Mouse (Mus musculus): Measurements from ENCODE around the gene Il16. TPM values are rescaled to one million over a fixed set of nuclear protein-coding genes. Genes with fewer than 3 reads are reported as not detected.

Gene Il16
- polyA plus RNA-seq, 1 experiment = 70.7 TPM

- Histone ChIP-seq H3K27me3 (ENCODE audit: control insufficient read depth, insufficient read depth, low read length) (no peaks in the 10 kb centered on the region), H3K36me3 (ENCODE audit: control insufficient read depth, insufficient read depth, low read length) (peaks cover 56% of the 10 kb centered on the region), H3K27ac (ENCODE audit: insufficient read depth, low read length) (peak overlapping the region; percentile 96), H3K4me1 (ENCODE audit: control insufficient read depth, insufficient read depth, insufficient read length) (peaks cover 36% of the 10 kb centered on the region; the same call in 1 of the 2 replicates), H3K4me3 (ENCODE audit: extremely low read depth, insufficient read depth, insufficient read length) (peak overlapping the region; percentile 42)
- TF ChIP-seq CTCF (IDR thresholded peaks at IDR 0.05; ENCODE audit: extremely low read depth, insufficient read depth, insufficient read length, insufficient replicate concordance) = no peak
- TF ChIP-seq POLR2A (IDR thresholded peaks at IDR 0.05; ENCODE audit: low read depth, low read length) = peak; percentile 31; the same call in 1 of the 2 replicates
- WGBS = 7% methylated on average over 5 of the region's 5 CpGs
- DNase-seq (ENCODE audit: low read depth in 1 of 2, low spot score in 2 of 2) = peak in 1 of 2 experiments; percentile 60
Measured at GRCm38 (mm10) chr7:83650638-83651037, 94.9 kb downstream of the Il16 start.

- TF ChIP-seq POLR2A (IDR thresholded peaks at IDR 0.05; ENCODE audit: low read depth, low read length) (no peak), CTCF (IDR thresholded peaks at IDR 0.05; ENCODE audit: extremely low read depth, insufficient read depth, insufficient read length, insufficient replicate concordance) (no peak)
- H3K4me3 ChIP-seq (ENCODE audit: extremely low read depth, insufficient read depth, insufficient read length) = peak overlapping the region; percentile 27; the same call in 1 of the 2 replicates
- H3K27ac ChIP-seq (ENCODE audit: insufficient read depth, low read length) = peak overlapping the region; percentile 96
- H3K27me3 ChIP-seq (ENCODE audit: control insufficient read depth, insufficient read depth, low read length) = no peaks in the 10 kb centered on the region
- WGBS = 37% methylated on average over 7 of the region's 7 CpGs
- peak in 1 of 2 experiments; percentile 44 for DNase-seq (ENCODE audit: low read depth in 1 of 2, low spot score in 2 of 2)
- peaks cover 45% of the 10 kb centered on the region for H3K4me1 ChIP-seq (ENCODE audit: control insufficient read depth, insufficient read depth, insufficient read length)
- H3K36me3 ChIP-seq (ENCODE audit: control insufficient read depth, insufficient read depth, low read length) = peaks cover 71% of the 10 kb centered on the region
Measured at GRCm38 (mm10) chr7:83648807-83649206, 96.7 kb downstream of the Il16 start.

GRCm38 (mm10) chr7:83645476-83645875 is 100.0 kb downstream of the Il16 start:
- no peak for TF ChIP-seq CTCF (IDR thresholded peaks at IDR 0.05; ENCODE audit: extremely low read depth, insufficient read depth, insufficient read length, insufficient replicate concordance)
- TF ChIP-seq POLR2A (IDR thresholded peaks at IDR 0.05; ENCODE audit: low read depth, low read length) = no peak
- peak; percentile 79 to 82 for DNase-seq (ENCODE audit: low read depth in 1 of 2, low spot score in 2 of 2)
- 22% methylated on average over 5 of the region's 5 CpGs for WGBS
- Histone ChIP-seq H3K27me3 (ENCODE audit: control insufficient read depth, insufficient read depth, low read length) (no peaks in the 10 kb centered on the region), H3K4me1 (ENCODE audit: control insufficient read depth, insufficient read depth, insufficient read length) (peaks cover 57% of the 10 kb centered on the region), H3K4me3 (ENCODE audit: extremely low read depth, insufficient read depth, insufficient read length) (no peak overlapping the region), H3K27ac (ENCODE audit: insufficient read depth, low read length) (peak overlapping the region; percentile 62), H3K36me3 (ENCODE audit: control insufficient read depth, insufficient read depth, low read length) (peaks cover 72% of the 10 kb centered on the region)

GRCm38 (mm10) chr7:83644761-83645160 is 100.8 kb downstream of the Il16 start:
- Histone ChIP-seq H3K4me1 (ENCODE audit: control insufficient read depth, insufficient read depth, insufficient read length) (peaks cover 58% of the 10 kb centered on the region), H3K36me3 (ENCODE audit: control insufficient read depth, insufficient read depth, low read length) (peaks cover 65% of the 10 kb centered on the region), H3K4me3 (ENCODE audit: extremely low read depth, insufficient read depth, insufficient read length) (no peak overlapping the region), H3K27me3 (ENCODE audit: control insufficient read depth, insufficient read depth, low read length) (no peaks in the 10 kb centered on the region), H3K27ac (ENCODE audit: insufficient read depth, low read length) (peak overlapping the region; percentile 55; the same call in 1 of the 2 replicates)
- TF ChIP-seq CTCF (IDR thresholded peaks at IDR 0.05; ENCODE audit: extremely low read depth, insufficient read depth, insufficient read length, insufficient replicate concordance) (no peak), POLR2A (IDR thresholded peaks at IDR 0.05; ENCODE audit: low read depth, low read length) (no peak)
- WGBS = 78% methylated on average over 2 of the region's 2 CpGs
- DNase-seq (ENCODE audit: low read depth in 1 of 2, low spot score in 2 of 2) = no peak

GRCm38 (mm10) chr7:83643581-83643980 is 101.9 kb downstream of the Il16 start:
- peak overlapping the region; percentile 58; the same call in 1 of the 2 replicates for H3K27ac ChIP-seq (ENCODE audit: insufficient read depth, low read length)

GRCm38 (mm10) chr7:83641163-83641562 is 104.4 kb downstream of the Il16 start:
- Histone ChIP-seq H3K27ac (ENCODE audit: insufficient read depth, low read length) (no peak overlapping the region), H3K36me3 (ENCODE audit: control insufficient read depth, insufficient read depth, low read length) (peaks cover 41% of the 10 kb centered on the region), H3K27me3 (ENCODE audit: control insufficient read depth, insufficient read depth, low read length) (no peaks in the 10 kb centered on the region), H3K4me3 (ENCODE audit: extremely low read depth, insufficient read depth, insufficient read length) (no peak overlapping the region), H3K4me1 (ENCODE audit: control insufficient read depth, insufficient read depth, insufficient read length) (peaks cover 44% of the 10 kb centered on the region)
- no peak for TF ChIP-seq CTCF (IDR thresholded peaks at IDR 0.05; ENCODE audit: extremely low read depth, insufficient read depth, insufficient read length, insufficient replicate concordance)
- no peak for TF ChIP-seq POLR2A (IDR thresholded peaks at IDR 0.05; ENCODE audit: low read depth, low read length)
- WGBS = 81% methylated on average over 2 of the region's 2 CpGs
- no peak for DNase-seq (ENCODE audit: low read depth in 1 of 2, low spot score in 2 of 2)

More at GRCm38 (mm10) chr7:83643581-83643980, 101.9 kb downstream of the Il16 start:
- WGBS = 82% methylated on average over 6 of the region's 6 CpGs
- Histone ChIP-seq H3K4me1 (ENCODE audit: control insufficient read depth, insufficient read depth, insufficient read length) (peaks cover 59% of the 10 kb centered on the region), H3K4me3 (ENCODE audit: extremely low read depth, insufficient read depth, insufficient read length) (no peak overlapping the region), H3K36me3 (ENCODE audit: control insufficient read depth, insufficient read depth, low read length) (peaks cover 58% of the 10 kb centered on the region), H3K27me3 (ENCODE audit: control insufficient read depth, insufficient read depth, low read length) (no peaks in the 10 kb centered on the region)
- TF ChIP-seq CTCF (IDR thresholded peaks at IDR 0.05; ENCODE audit: extremely low read depth, insufficient read depth, insufficient read length, insufficient replicate concordance) (no peak), POLR2A (IDR thresholded peaks at IDR 0.05; ENCODE audit: low read depth, low read length) (no peak)
- no peak for DNase-seq (ENCODE audit: low read depth in 1 of 2, low spot score in 2 of 2)

- 90% methylated on average over 5 of the region's 5 CpGs for WGBS
- TF ChIP-seq POLR2A (IDR thresholded peaks at IDR 0.05; ENCODE audit: low read depth, low read length) = no peak
Measured at GRCm38 (mm10) chr7:83640581-83640980, 104.9 kb downstream of the Il16 start.

More at GRCm38 (mm10) chr7:83640581-83640980, 104.9 kb downstream of the Il16 start:
- Histone ChIP-seq H3K27ac (ENCODE audit: insufficient read depth, low read length) (peak overlapping the region; percentile 28; the same call in 1 of the 2 replicates), H3K27me3 (ENCODE audit: control insufficient read depth, insufficient read depth, low read length) (no peaks in the 10 kb centered on the region), H3K4me1 (ENCODE audit: control insufficient read depth, insufficient read depth, insufficient read length) (peaks cover 39% of the 10 kb centered on the region), H3K36me3 (ENCODE audit: control insufficient read depth, insufficient read depth, low read length) (peaks cover 38% of the 10 kb centered on the region), H3K4me3 (ENCODE audit: extremely low read depth, insufficient read depth, insufficient read length) (no peak overlapping the region)
- DNase-seq (ENCODE audit: low read depth in 1 of 2, low spot score in 2 of 2) = no peak
